Mouse (Mus musculus) adrenal gland, postnatal 36 days (tissue): Measurements from ENCODE around the gene Spib. TPM values are rescaled to one million over a fixed set of nuclear protein-coding genes. Genes with fewer than 3 reads are reported as not detected.
A peak's percentile ranks its signal among the peaks of the same experiment; 100 is the strongest.

ENCODE experiments used
- DNase-seq, 2 experiments: peaks; one replicate each; pipeline ENCODE4 v3.0.0; 2021; ENCODE audit warnings: mixed read lengths in 1 of 2
- long read RNA-seq, 2 experiments: library from polyadenylated mRNA; stranded (forward); transcript quantifications; one replicate each; pipeline ENCODE4 v2.0.0; 2021; ENCODE audit warnings: borderline sequencing depth in 2 of 2
- total RNA-seq, 2 experiments: library from RNA; stranded (reverse); gene quantifications; 2 replicates each; pipeline ENCODE4 v1.2.3; 2021

Spib gene
- under 1 TPM; 0.30 to 0.49 TPM for total RNA-seq
- long read RNA-seq, experiment 1, result 0 reads
- long read RNA-seq, experiment 2, result 0 reads

GRCm38 (mm10) chr7:44531946-44532732 is at the start of gene Spib:
Gene Spib (minus strand): TSS chr7:44532071.
- DNase-seq, result no peak

- DNase-seq, result no peak
These were observed 49.8 kb upstream of the Spib start for GRCm38 (mm10) chr7:44581637-44582036.

GRCm38 (mm10) chr7:44576333-44576844 is 44.5 kb upstream of the Spib start:
- no peak for DNase-seq

- no peak for DNase-seq
These were observed 41.1 kb upstream of the Spib start for GRCm38 (mm10) chr7:44572956-44573484.

GRCm38 (mm10) chr7:44572213-44572701 is 40.4 kb upstream of the Spib start, which contains the start of gene Napsa:
Gene Napsa (plus strand): TSS chr7:44572380.
- DNase-seq, result no peak

- no peak for DNase-seq
These were observed 39.9 kb upstream of the Spib start for GRCm38 (mm10) chr7:44571811-44572210.

- no peak for DNase-seq
These were observed 39.1 kb upstream of the Spib start for GRCm38 (mm10) chr7:44570989-44571388.

GRCm38 (mm10) chr7:44568803-44569202 is 36.9 kb upstream of the Spib start:
- DNase-seq, result no peak

GRCm38 (mm10) chr7:44565414-44565813 is 33.5 kb upstream of the Spib start:
- DNase-seq, result no peak

- no peak for DNase-seq
These were observed 32.6 kb upstream of the Spib start for GRCm38 (mm10) chr7:44564486-44564885.

- no peak for DNase-seq
These were observed 31.4 kb upstream of the Spib start for GRCm38 (mm10) chr7:44563284-44563683.

GRCm38 (mm10) chr7:44560435-44561400 is 28.8 kb upstream of the Spib start:
- peak; percentile 77 to 82 for DNase-seq

GRCm38 (mm10) chr7:44557629-44558028 is 25.8 kb upstream of the Spib start:
- DNase-seq, result no peak

- DNase-seq, result peak; percentile 97
These were observed 22.0 kb upstream of the Spib start, which contains the start of gene Nr1h2 for GRCm38 (mm10) chr7:44553826-44554225. Gene Nr1h2 (minus strand): TSS chr7:44553951.

- DNase-seq, result peak; percentile 84 to 92
These were observed 21.4 kb upstream of the Spib start for GRCm38 (mm10) chr7:44553196-44553764.

- DNase-seq, result no peak
These were observed 20.5 kb upstream of the Spib start for GRCm38 (mm10) chr7:44552141-44552908.

GRCm38 (mm10) chr7:44551731-44552130 is 19.9 kb upstream of the Spib start:
- no peak for DNase-seq

GRCm38 (mm10) chr7:44551301-44551700 is 19.4 kb upstream of the Spib start:
- DNase-seq, result no peak

- no peak for DNase-seq
These were observed 18.5 kb upstream of the Spib start for GRCm38 (mm10) chr7:44550409-44550678.

GRCm38 (mm10) chr7:44549621-44550408 is 17.9 kb upstream of the Spib start:
- DNase-seq, result no peak
